Mouse (Mus musculus) CH12.LX (cell line): ENCODE measurements at regions not wholly inside any gene's neighbourhood (a gene's known extent, or its start where the extent isn't known, plus 50 kb on each side); places are given as distances from the start of the nearest gene placed in this dataset.

Source experiments
- CTCF ChIP-seq, 2 experiments: IDR thresholded peaks in 1 of 2; conservative IDR thresholded peaks in 1 of 2; 2 replicates each; pipeline ENCODE4 v1.5.1; 2011 to 2012; ENCODE audit warnings: low read depth in 2 of 2, low read length in 2 of 2, improper control_type of control experiment in 1 of 2, inconsistent platforms in 1 of 2, mild to moderate bottlenecking in 1 of 2, moderate library complexity in 1 of 2
- HCFC1 ChIP-seq: IDR thresholded peaks from 2 replicates; pipeline ENCODE4 v1.6.1; 2012; ENCODE audit warnings: low read depth, mild to moderate bottlenecking, inconsistent platforms, low read length, improper control_type of control experiment
- NRF1 ChIP-seq: IDR thresholded peaks from 2 replicates; pipeline ENCODE4 v1.6.1; 2014; ENCODE audit warnings: low read depth, mild to moderate bottlenecking, inconsistent platforms, low read length, improper control_type of control experiment, moderate library complexity
- POLR2A ChIP-seq: IDR thresholded peaks from 2 replicates; pipeline ENCODE4 v1.6.1; 2011; ENCODE audit warnings: low read depth, mild to moderate bottlenecking, improper control_type of control experiment, low read length
- TBP ChIP-seq: conservative IDR thresholded peaks from 2 replicates; pipeline ENCODE4 v1.6.1; 2011; ENCODE audit warnings: low read depth, low read length, improper control_type of control experiment

- no peak for TF ChIP-seq POLR2A
- no peak for TF ChIP-seq NRF1
- no peak for TF ChIP-seq HCFC1
- no peak for TF ChIP-seq TBP
- TF ChIP-seq CTCF (conservative IDR thresholded peaks at IDR 0.05 in 1 of 2, IDR thresholded peaks at IDR 0.05 in 1 of 2; ENCODE audit: low read depth in 2 of 2, low read length in 2 of 2) = no peak
Observed at GRCm38 (mm10) chr13:107458730-107459129, 436.8 kb upstream of the Kif2a start.
